In the genomic region with DNA sequence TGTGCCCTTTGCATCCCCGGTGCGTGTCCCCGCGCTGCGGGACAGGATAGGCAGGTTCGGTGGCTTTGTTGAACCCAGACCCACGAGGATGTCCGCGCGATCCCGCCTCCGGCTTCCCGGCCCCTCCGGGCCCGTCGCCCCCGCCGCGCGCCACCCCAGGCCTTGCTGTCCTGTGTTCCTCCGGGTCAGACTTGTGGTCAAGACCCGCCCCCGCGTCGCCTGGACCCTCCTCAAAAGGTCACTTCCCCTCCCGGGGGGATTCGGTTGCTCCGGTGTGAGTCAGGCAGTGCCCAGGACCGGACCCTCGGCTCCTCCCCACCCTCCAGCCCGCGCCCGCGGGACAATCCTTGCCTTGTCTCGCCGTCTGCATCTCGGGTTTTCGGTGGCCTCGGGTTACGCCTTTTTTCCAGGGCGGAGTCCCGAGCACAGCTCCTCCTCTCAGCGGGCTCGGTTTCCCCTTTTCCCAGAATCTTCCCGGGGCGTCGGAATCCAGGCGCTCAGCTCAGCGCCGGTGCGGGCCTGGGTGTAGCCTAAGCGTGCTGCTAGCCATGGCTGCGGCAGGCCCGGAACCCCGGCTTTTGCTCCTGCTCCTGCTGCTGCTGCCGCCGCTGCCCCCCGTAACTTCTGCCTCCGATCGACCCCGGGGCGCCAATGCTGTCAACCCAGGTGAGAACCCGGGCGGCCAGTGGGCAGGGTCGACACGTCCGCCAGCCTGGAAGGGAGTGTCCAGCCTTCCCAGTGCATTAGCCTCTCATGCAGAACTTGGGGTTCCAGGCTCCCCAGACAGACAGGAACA, we compare ENCODE assay signal across 8 mouse cellular contexts. TPM values are rescaled to one million over a fixed set of nuclear protein-coding genes. Genes with fewer than 3 reads are reported as not detected.
A peak's percentile ranks its signal among the peaks of the same experiment; 100 is the strongest.
DNase-seq lines count a peak whose midpoint lies in the region; ATAC-seq and TF ChIP-seq lines count a peak whose summit lies in the region.

No protein-coding gene starts in this region.

- TF ChIP-seq POLR2A in olfactory bulb, adult 2 months (IDR thresholded peaks at IDR 0.05; ENCODE audit: insufficient read depth, low read depth, low read length): peak; percentile 24; the same call in 1 of the 2 replicates
- TF ChIP-seq POLR2A in thymus, adult 2 months (IDR thresholded peaks at IDR 0.05; ENCODE audit: control insufficient read depth, extremely low read depth, insufficient read depth, low read length, poor library complexity): no peak

- WGBS in forebrain, embryonic 15.5 days: under 1% methylated on average over 67 of the region's 67 CpGs
- WGBS in olfactory bulb, adult 2 months: under 1% methylated on average over 67 of the region's 67 CpGs
- WGBS in thymus, adult 2 months: under 1% methylated on average over 67 of the region's 67 CpGs

- TF ChIP-seq CTCF in G1E (IDR thresholded peaks at IDR 0.05; ENCODE audit: low read depth, low read length): no peak
- no peak for TF ChIP-seq CTCF in olfactory bulb, adult 2 months (IDR thresholded peaks at IDR 0.05; ENCODE audit: insufficient read depth, low read depth, low read length)
- TF ChIP-seq CTCF in thymus, adult 2 months (IDR thresholded peaks at IDR 0.05; ENCODE audit: borderline replicate concordance, control insufficient read depth, extremely low read depth, insufficient read depth, low read length, poor library complexity): 0 out of 2 replicates have a peak, but pooled peaks have one; percentile 36

- H3K4me2 ChIP-seq in forebrain, embryonic 15.5 days (replicated peaks): peak overlapping the region; percentile 89

- no peaks in the 10 kb centered on the region for H3K9me3 ChIP-seq in G1E (replicated peaks)
- no peaks in the 10 kb centered on the region for H3K9me3 ChIP-seq in forebrain, embryonic 15.5 days

- H3K9ac ChIP-seq in forebrain, embryonic 15.5 days (replicated peaks): peak overlapping the region; percentile 99

- H3K4me1 ChIP-seq in G1E (ENCODE audit: insufficient read depth, low read depth, low read length): peaks cover 36% of the 10 kb centered on the region
- peaks cover 21% of the 10 kb centered on the region for H3K4me1 ChIP-seq in forebrain, embryonic 15.5 days
- H3K4me1 ChIP-seq in olfactory bulb, adult 2 months (ENCODE audit: control insufficient read depth, insufficient read depth, low read length): peaks cover 12% of the 10 kb centered on the region
- peaks cover 14% of the 10 kb centered on the region for H3K4me1 ChIP-seq in thymus, adult 2 months (replicated peaks; ENCODE audit: control insufficient read depth, insufficient read depth, low read length)

- H3K27me3 ChIP-seq in G1E (ENCODE audit: insufficient read depth, low read length): no peaks in the 10 kb centered on the region
- H3K27me3 ChIP-seq in forebrain, embryonic 15.5 days: no peaks in the 10 kb centered on the region
- H3K27me3 ChIP-seq in thymus, adult 2 months (ENCODE audit: control insufficient read depth, insufficient read depth, low read length): no peaks in the 10 kb centered on the region

- peak overlapping the region; percentile 97 for H3K27ac ChIP-seq in forebrain, embryonic 15.5 days (replicated peaks)
- H3K27ac ChIP-seq in olfactory bulb, adult 2 months (ENCODE audit: insufficient read depth, low read depth, low read length): peak overlapping the region; percentile 43
- H3K27ac ChIP-seq in thymus, adult 2 months (ENCODE audit: control insufficient read depth, insufficient read depth, low read length): no peak overlapping the region

- intact Hi-C loops in heart, postnatal 14 days (cut with DNase I): loop anchor here (2.0 kb wide), 1 partner anchor 25 kb away; no protein-coding TSS in a partner anchor

- no peak for ATAC-seq in G1E (ENCODE audit: extremely low read depth, insufficient number of reproducible peaks, low FRiP score, poor library complexity, severe bottlenecking)
- peak; percentile 65 for ATAC-seq in forebrain, embryonic 15.5 days (replicated peaks)

- DNase-seq in G1E (ENCODE audit: low spot score): peak; percentile 71
- peak; percentile 87 for DNase-seq in cerebellum, adult 11-12 months
- peak; percentile 75 to 87 for DNase-seq in heart, postnatal 14 days
- DNase-seq in layer of hippocampus, adult 11-12 months (ENCODE audit: low spot score): peak; percentile 82
- DNase-seq in lung, adult 18-20 months: peak; percentile 84
- DNase-seq in thymus, adult 2 months: peak; percentile 67

- H3K36me3 ChIP-seq in G1E (replicated peaks): peaks cover 78% of the 10 kb centered on the region
- H3K36me3 ChIP-seq in forebrain, embryonic 15.5 days: peaks cover 42% of the 10 kb centered on the region
- H3K36me3 ChIP-seq in thymus, adult 2 months (ENCODE audit: control insufficient read depth, insufficient read depth, low read length): no peaks in the 10 kb centered on the region

- peak overlapping the region; percentile 90 for H3K4me3 ChIP-seq in G1E (ENCODE audit: low read depth, low read length)
- H3K4me3 ChIP-seq in forebrain, embryonic 15.5 days: peak overlapping the region; percentile 90
- H3K4me3 ChIP-seq in olfactory bulb, adult 2 months (ENCODE audit: insufficient read depth, low read depth, low read length): peak overlapping the region; percentile 84
- peak overlapping the region; percentile 82 for H3K4me3 ChIP-seq in thymus, adult 2 months (ENCODE audit: control insufficient read depth, insufficient read depth, low read length)

RNA-seq across cellular contexts. Expression of a gene that starts 0.5 kb away (rescaled TPM):
- total RNA-seq in G1E (2014; fragmentation: Nextera tagmentation): 88.7 and 113 TPM in 2 replicates
- 35.5 and 43.4 TPM in 2 replicates for total RNA-seq in G1E (2017)
- polyA plus RNA-seq in G1E (2012): 247 and 287 TPM in 2 replicates
- 123 and 129 TPM in 2 replicates for polyA plus RNA-seq in forebrain, embryonic 15.5 days (2015; fragmentation: Nextera tagmentation; extraction: Ambion mirVana)
- total RNA-seq in heart, postnatal 14 days (2021): 10 to 100 TPM; 50.4 to 54.9 TPM
- not detected in 2 replicates for polyA plus RNA-seq in olfactory bulb, adult 2 months (2012; ENCODE audit: insufficient read depth, insufficient read length, low replicate concordance, missing spikeins)
- 72.2 and 79.5 TPM in 2 replicates for polyA plus RNA-seq in thymus, adult 2 months (2012; rRNA removed)

RNA-seq across cellular contexts. Expression of a gene that starts 0.5 kb away (rescaled TPM):
- total RNA-seq in G1E (2014; fragmentation: Nextera tagmentation) (21.4 and 39.8 TPM in 2 replicates), G1E (2017) (19.7 and 20.7 TPM in 2 replicates)
- polyA plus RNA-seq in G1E (2012): 33.1 and 33.9 TPM in 2 replicates
- 28.8 and 35.6 TPM in 2 replicates for polyA plus RNA-seq in forebrain, embryonic 15.5 days (2015; fragmentation: Nextera tagmentation; extraction: Ambion mirVana)
- 10 to 100 TPM; 40.3 to 42.2 TPM for total RNA-seq in heart, postnatal 14 days (2021)
- polyA plus RNA-seq in olfactory bulb, adult 2 months (2012; ENCODE audit: insufficient read depth, insufficient read length, low replicate concordance, missing spikeins): not detected in 2 replicates
- polyA plus RNA-seq in thymus, adult 2 months (2012; rRNA removed): 40.8 and 41.9 TPM in 2 replicates

RNA-seq across cellular contexts. Expression of a gene that starts 20.9 kb away (rescaled TPM):
- 1.6 TPM in 1 of 2 replicates, not detected in the other for total RNA-seq in G1E (2014; fragmentation: Nextera tagmentation)
- total RNA-seq in G1E (2017): 0.05 TPM in 1 of 2 replicates, not detected in the other
- polyA plus RNA-seq in G1E (2012): 0.08 and 0.13 TPM in 2 replicates
- 0.10 and 0.28 TPM in 2 replicates for polyA plus RNA-seq in forebrain, embryonic 15.5 days (2015; fragmentation: Nextera tagmentation; extraction: Ambion mirVana)
- 10 to 100 TPM in 1 of 2 experiments, 1 to 10 TPM in 1; 8.9 to 11.2 TPM for total RNA-seq in heart, postnatal 14 days (2021)
- polyA plus RNA-seq in olfactory bulb, adult 2 months (2012; ENCODE audit: insufficient read depth, insufficient read length, low replicate concordance, missing spikeins): not detected in 2 replicates
- 3.8 and 9.4 TPM in 2 replicates for polyA plus RNA-seq in thymus, adult 2 months (2012; rRNA removed)

RNA-seq across cellular contexts. Expression of a gene that starts 34.3 kb away (rescaled TPM):
- total RNA-seq in G1E (2014; fragmentation: Nextera tagmentation) (143 and 157 TPM in 2 replicates), G1E (2017) (152 and 170 TPM in 2 replicates)
- 439 and 593 TPM in 2 replicates for polyA plus RNA-seq in G1E (2012)
- 336 and 351 TPM in 2 replicates for polyA plus RNA-seq in forebrain, embryonic 15.5 days (2015; fragmentation: Nextera tagmentation; extraction: Ambion mirVana)
- 100 to 1,000 TPM; 166 to 167 TPM for total RNA-seq in heart, postnatal 14 days (2021)
- polyA plus RNA-seq in olfactory bulb, adult 2 months (2012; ENCODE audit: insufficient read depth, insufficient read length, low replicate concordance, missing spikeins): not detected in 2 replicates
- 181 and 214 TPM in 2 replicates for polyA plus RNA-seq in thymus, adult 2 months (2012; rRNA removed)

RNA-seq across cellular contexts. Expression of a gene that starts 38.9 kb away (rescaled TPM):
- total RNA-seq in G1E (2014; fragmentation: Nextera tagmentation) (not detected in 2 replicates), G1E (2017) (0.06 and 0.11 TPM in 2 replicates)
- 0.56 and 0.59 TPM in 2 replicates for polyA plus RNA-seq in G1E (2012)
- polyA plus RNA-seq in forebrain, embryonic 15.5 days (2015; fragmentation: Nextera tagmentation; extraction: Ambion mirVana): 4.0 and 4.4 TPM in 2 replicates
- not detected for total RNA-seq in heart, postnatal 14 days (2021)
- polyA plus RNA-seq in olfactory bulb, adult 2 months (2012; ENCODE audit: insufficient read depth, insufficient read length, low replicate concordance, missing spikeins): not detected in 2 replicates
- 0.58 and 1.0 TPM in 2 replicates for polyA plus RNA-seq in thymus, adult 2 months (2012; rRNA removed)

Comparison
In these comparisons a context has a peak if more than half of its experiments do, and no peak if none do; other contexts are left out.
1. RNA of a gene that starts 0.5 kb away (polyA plus RNA-seq): 40.8 to 41.9 TPM in thymus, adult 2 months, 28.8 to 35.6 TPM in forebrain, embryonic 15.5 days and 33.1 to 33.9 TPM in G1E; not detected in olfactory bulb, adult 2 months; every median in the first group is over 10 times any median in the second.
2. Peak in every context shown above with its lines, with median percentiles within 50 percentile points of each other: DNase-seq and H3K4me3 ChIP-seq.